Mouse (Mus musculus) limb, embryonic 14.5 days (tissue): ENCODE measurements around the gene Ifna12. TPM values are rescaled to one million over a fixed set of nuclear protein-coding genes. Genes with fewer than 3 reads are reported as not detected.

Experiments
- ATAC-seq: fragments of 200-750 bp; cut with Nextera tagmentation; 2 replicates; pipeline ENCODE4 v1.8.0; 2017; ENCODE audit warnings: low read depth, moderate number of reproducible peaks, moderate TSS enrichment; ENCODE audit not compliant: low FRiP score
- DNase-seq: peaks from one replicate; pipeline ENCODE4 v3.0.0-alpha.2; 2015; ENCODE audit warnings: low spot score
- H3K27ac ChIP-seq: fragments of 300-500 bp; sonication (generic); replicated peaks from 2 replicates; pipeline ENCODE4 v1.5.1; 2014; ENCODE audit warnings: low read depth, mild to moderate bottlenecking, low read length, moderate library complexity, mixed read lengths
- H3K27me3 ChIP-seq: fragments of 300-500 bp; sonication (generic); 2 replicates; pipeline ENCODE4 v1.6.1; 2014; ENCODE audit warnings: low read length, mixed read lengths; ENCODE audit not compliant: control insufficient read depth, insufficient read depth
- H3K36me3 ChIP-seq: fragments of 300-500 bp; sonication (generic); 2 replicates; pipeline ENCODE4 v1.6.1; 2014; ENCODE audit warnings: mild to moderate bottlenecking, low read length, moderate library complexity, mixed read lengths; ENCODE audit not compliant: control insufficient read depth, insufficient read depth
- H3K4me1 ChIP-seq: fragments of 300-500 bp; sonication (generic); 2 replicates; pipeline ENCODE4 v1.6.1; 2014; ENCODE audit warnings: antibody characterized with exemption, low read length, mixed read lengths; ENCODE audit not compliant: control insufficient read depth, insufficient read depth
- H3K4me2 ChIP-seq: fragments of 300-500 bp; sonication (generic); replicated peaks from 2 replicates; pipeline ENCODE4 v1.6.1; 2014; ENCODE audit warnings: low read depth, mild to moderate bottlenecking, low read length, moderate library complexity; ENCODE audit not compliant: severe bottlenecking
- H3K4me3 ChIP-seq: fragments of 300-500 bp; sonication (generic); replicated peaks from 2 replicates; pipeline ENCODE4 v1.5.1; 2014; ENCODE audit warnings: low read length
- H3K9ac ChIP-seq: fragments of 300-500 bp; sonication (generic); 2 replicates; pipeline ENCODE4 v1.6.1; 2014; ENCODE audit warnings: mild to moderate bottlenecking, low read depth, low read length, moderate library complexity; ENCODE audit not compliant: severe bottlenecking
- H3K9me3 ChIP-seq: fragments of 300-500 bp; sonication (generic); 2 replicates; pipeline ENCODE4 v1.6.1; 2016; ENCODE audit warnings: low read length; ENCODE audit not compliant: control insufficient read depth
- POLR2A ChIP-seq: fragments of 200-500 bp; IDR thresholded peaks from 2 replicates; pipeline ENCODE4 v1.8.0; 2012; ENCODE audit warnings: inconsistent platforms, mild to moderate bottlenecking, moderate library complexity, borderline replicate concordance; ENCODE audit not compliant: insufficient read depth, insufficient read length; ENCODE audit errors: extremely low read depth
- WGBS: fragments of 180-500 bp; shearing (Covaris S2); extraction: QIAGEN DNeasy Blood & Tissue Kit; methylation state at CpG from one replicate; pipeline ENCODE4 v1.1.7; 2014; 5-methylcytosine and 5-hydroxymethylcytosine counted together
- polyA plus RNA-seq, 2 experiments: library from polyadenylated mRNA; depleted of rRNA in 1 of 2; stranded (reverse) in 1 of 2; unstranded in 1 of 2; fragments of >200 nt; fragmentation: Nextera tagmentation in 1 of 2; extraction: Ambion mirVana in 1 of 2; gene quantifications; 2 replicates each; pipeline versions ENCODE4 v1.2.1 to v1.2.3; 2012 to 2014

Ifna12 gene
- polyA plus RNA-seq (2012; rRNA removed): not detected in 2 replicates
- polyA plus RNA-seq (2014; fragmentation: Nextera tagmentation; extraction: Ambion mirVana): not detected in 2 replicates

DNA sequence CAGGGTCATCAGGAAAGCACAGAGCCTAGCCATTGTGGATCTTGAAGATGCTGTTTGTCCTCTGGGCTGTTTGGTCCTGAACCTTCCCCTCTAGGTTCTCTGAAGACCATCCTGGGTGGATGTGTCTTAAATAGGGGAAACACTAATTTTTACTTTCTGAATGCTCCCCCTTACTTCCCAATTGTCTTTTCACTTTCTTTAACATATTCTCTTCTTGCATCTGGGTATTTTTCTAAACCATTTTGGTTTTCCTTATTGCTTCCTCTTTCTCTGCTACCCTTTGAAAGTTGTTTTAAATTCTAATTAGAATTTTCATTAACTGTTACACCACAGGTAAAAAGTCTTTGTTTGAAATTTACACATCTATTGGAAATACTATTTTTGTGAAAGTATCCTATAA is at the start of gene Ifna12:
Gene Ifna12 (minus strand): TSS at position 101 of the 400 bp plus-strand sequence.
- H3K4me3 ChIP-seq: no peak within 1 kb of the TSS
- TF ChIP-seq POLR2A: no peak
- no peaks in the 10 kb centered on the region for H3K27me3 ChIP-seq
- no peaks in the 10 kb centered on the region for H3K9me3 ChIP-seq
- no peaks in the 10 kb centered on the region for H3K36me3 ChIP-seq
- no peak within 1 kb of the TSS for H3K27ac ChIP-seq
- ATAC-seq (no peak), DNase-seq (no peak)
- H3K4me1 ChIP-seq: no peaks in the 10 kb centered on the region
- no peak within 1 kb of the TSS for H3K9ac ChIP-seq
- no peak within 1 kb of the TSS for H3K4me2 ChIP-seq

DNA sequence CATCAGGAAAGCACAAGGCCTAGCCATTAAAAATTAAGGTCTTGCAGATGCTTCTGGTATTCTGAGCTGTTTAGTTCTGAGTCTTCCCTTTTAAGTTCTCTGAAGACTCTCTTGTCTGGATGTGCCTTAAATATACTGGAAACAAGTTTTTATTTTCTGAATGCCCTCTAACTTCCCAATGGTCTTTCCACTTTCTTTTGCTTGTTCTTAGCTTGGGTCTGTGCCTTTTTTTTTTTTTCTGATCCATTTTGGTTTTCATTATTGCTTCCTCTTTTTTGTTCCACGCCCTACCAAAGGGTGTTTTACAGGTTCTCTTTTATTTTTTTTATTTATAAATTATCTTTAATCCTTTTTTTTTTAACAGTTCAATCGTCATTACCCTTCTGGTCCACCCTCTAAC is 41.2 kb upstream of the Ifna12 start, which contains the start of gene Ifna13:
Gene Ifna13 (minus strand): TSS at position 101 of the 400 bp plus-strand sequence.
- DNase-seq (no peak), ATAC-seq (no peak)
- Histone ChIP-seq H3K36me3 (no peaks in the 10 kb centered on the region), H3K4me1 (no peaks in the 10 kb centered on the region), H3K4me2 (no peak within 1 kb of the TSS), H3K4me3 (no peak within 1 kb of the TSS), H3K27me3 (no peaks in the 10 kb centered on the region), H3K9ac (no peak within 1 kb of the TSS), H3K27ac (no peak within 1 kb of the TSS), H3K9me3 (no peaks in the 10 kb centered on the region)
- WGBS: 61% methylated on average over 2 of the region's 2 CpGs
- TF ChIP-seq POLR2A: no peak

DNA sequence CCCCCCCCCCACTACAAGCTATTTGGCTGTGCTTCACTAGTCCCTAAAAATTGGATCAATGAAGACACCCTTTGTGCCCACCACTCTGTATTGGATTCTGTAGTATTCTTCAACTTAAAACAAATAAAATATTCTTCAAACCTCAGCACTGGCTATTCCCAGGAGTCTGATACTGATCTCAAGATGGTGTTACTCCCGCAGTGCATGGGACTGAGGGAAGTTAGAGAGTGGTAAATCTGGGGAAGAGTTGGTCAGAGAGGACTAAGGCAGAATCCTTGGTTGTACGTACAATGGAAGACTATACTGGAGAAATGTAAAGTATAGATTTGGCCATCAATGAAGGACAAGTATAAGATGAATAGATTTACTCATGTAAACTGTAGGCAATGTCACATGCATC is 39.4 kb upstream of the Ifna12 start:
- Histone ChIP-seq H3K9me3 (no peaks in the 10 kb centered on the region), H3K4me3 (no peak overlapping the region), H3K9ac (no peak overlapping the region), H3K36me3 (no peaks in the 10 kb centered on the region), H3K4me1 (no peaks in the 10 kb centered on the region), H3K27me3 (no peaks in the 10 kb centered on the region), H3K27ac (no peak overlapping the region), H3K4me2 (no peak overlapping the region)
- WGBS: 18% methylated on average over 2 of the region's 2 CpGs
- ATAC-seq (no peak), DNase-seq (no peak)
- no peak for TF ChIP-seq POLR2A

DNA sequence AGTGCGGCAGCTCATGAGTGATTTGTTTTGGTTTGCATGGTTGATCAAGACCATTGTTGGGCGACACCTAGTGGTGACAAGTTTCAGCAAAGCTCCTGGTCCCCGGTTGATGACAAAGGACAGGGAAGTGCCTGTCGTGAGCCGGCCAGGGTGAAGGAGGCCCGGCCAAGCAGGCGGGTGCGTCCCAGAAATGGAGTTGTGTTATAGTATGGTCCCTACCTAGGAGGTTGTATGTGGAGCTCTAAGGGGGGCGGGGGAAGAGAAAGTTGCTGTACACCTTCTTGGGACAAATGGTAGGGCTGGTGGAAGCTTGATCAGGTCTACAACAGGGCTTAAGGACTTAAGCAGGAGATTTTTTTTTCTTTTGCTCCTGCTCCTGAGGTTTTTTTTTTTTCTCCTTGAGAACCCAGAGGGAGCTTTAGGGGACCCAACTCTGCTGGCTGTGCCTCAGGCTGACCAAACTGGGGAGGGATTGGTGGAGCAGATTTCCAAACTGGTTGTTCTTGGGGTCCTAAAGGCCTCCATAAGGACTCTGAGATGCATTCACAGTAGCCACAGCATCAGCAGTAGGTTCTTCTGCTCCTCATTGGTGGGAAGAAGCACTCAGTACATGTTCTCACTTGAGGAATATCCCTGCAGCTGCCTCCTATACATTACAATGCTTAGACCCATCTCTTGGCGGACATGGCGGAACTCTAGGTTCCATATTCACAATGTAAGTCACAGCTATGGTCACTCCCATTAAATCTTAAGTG is 38.1 kb upstream of the Ifna12 start:
- Histone ChIP-seq H3K9ac (no peak overlapping the region), H3K36me3 (no peaks in the 10 kb centered on the region), H3K9me3 (no peaks in the 10 kb centered on the region), H3K4me2 (peak overlapping the region; percentile 45), H3K4me1 (no peaks in the 10 kb centered on the region), H3K27me3 (no peaks in the 10 kb centered on the region), H3K27ac (0 out of 2 replicates have a peak overlapping the region, but pooled peaks have one; percentile 19), H3K4me3 (peak overlapping the region; percentile 33)
- ATAC-seq (peak; percentile 96), DNase-seq (peak; percentile 99)
- WGBS: 13% methylated on average over 11 of the region's 11 CpGs
- no peak for TF ChIP-seq POLR2A

DNA sequence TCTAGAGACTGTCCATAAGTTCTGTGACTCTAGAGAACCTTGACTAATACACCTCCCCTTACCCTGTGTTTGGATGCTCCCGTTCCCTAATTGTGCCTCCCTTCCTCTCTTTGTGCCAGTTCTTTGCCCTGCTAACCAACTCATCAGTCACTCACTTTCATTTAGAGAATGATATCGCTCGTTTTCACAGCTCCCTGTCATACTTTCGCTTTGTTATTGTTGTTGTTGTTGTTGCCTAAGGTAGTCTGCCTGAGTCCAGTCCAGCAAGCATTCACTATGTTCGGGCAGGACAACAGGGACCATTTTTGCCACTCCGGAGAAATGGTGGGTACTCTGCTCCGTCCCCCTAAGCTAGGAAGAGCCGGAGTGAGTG is 37.5 kb upstream of the Ifna12 start:
- no peaks in the 10 kb centered on the region for H3K9me3 ChIP-seq
- DNase-seq (no peak), ATAC-seq (no peak)
- no peak for TF ChIP-seq POLR2A
- no peak overlapping the region for H3K27ac ChIP-seq
- no peaks in the 10 kb centered on the region for H3K36me3 ChIP-seq
- peak overlapping the region; percentile 45 for H3K4me2 ChIP-seq
- peak overlapping the region; percentile 33 for H3K4me3 ChIP-seq
- WGBS: 61% methylated on average over 8 of the region's 8 CpGs
- H3K4me1 ChIP-seq: no peaks in the 10 kb centered on the region
- H3K9ac ChIP-seq: peak overlapping the region; percentile 47
- H3K27me3 ChIP-seq: no peaks in the 10 kb centered on the region

DNA sequence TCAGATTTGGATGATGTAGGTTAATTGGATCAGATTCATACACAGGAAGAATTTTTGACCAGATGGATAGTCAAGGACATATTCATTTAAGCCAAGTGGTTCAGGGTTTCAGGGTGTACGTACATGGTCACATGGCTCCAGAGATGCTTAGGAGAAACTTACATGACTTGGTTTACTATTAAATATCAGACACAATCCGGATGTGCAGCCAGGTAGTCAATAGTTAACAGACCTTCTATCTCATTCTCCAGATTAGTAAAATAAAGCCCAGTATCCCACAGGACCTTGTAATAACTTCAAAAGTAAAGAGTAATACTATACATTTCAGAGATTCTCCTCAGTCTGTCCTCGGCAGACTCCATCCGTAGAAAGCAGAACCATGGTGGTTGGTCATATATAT is 31.1 kb upstream of the Ifna12 start, which contains the start of gene C87499:
Gene C87499 (minus strand): TSS at position 101 of the 400 bp plus-strand sequence.
- no peak for TF ChIP-seq POLR2A
- WGBS: 87% methylated on average over 4 of the region's 4 CpGs

More for the DNA sequence above, 31.1 kb upstream of the Ifna12 start, which contains the start of gene C87499:
- H3K27ac ChIP-seq: no peak within 1 kb of the TSS
- H3K36me3 ChIP-seq: no peaks in the 10 kb centered on the region
- no peaks in the 10 kb centered on the region for H3K27me3 ChIP-seq
- H3K9me3 ChIP-seq: no peaks in the 10 kb centered on the region
- no peak within 1 kb of the TSS for H3K4me3 ChIP-seq
- no peak within 1 kb of the TSS for H3K4me2 ChIP-seq
- no peak within 1 kb of the TSS for H3K9ac ChIP-seq
- ATAC-seq (no peak), DNase-seq (no peak)
- H3K4me1 ChIP-seq: no peaks in the 10 kb centered on the region
